Mouse (Mus musculus): ENCODE results near the gene Snrpe.

DNA sequence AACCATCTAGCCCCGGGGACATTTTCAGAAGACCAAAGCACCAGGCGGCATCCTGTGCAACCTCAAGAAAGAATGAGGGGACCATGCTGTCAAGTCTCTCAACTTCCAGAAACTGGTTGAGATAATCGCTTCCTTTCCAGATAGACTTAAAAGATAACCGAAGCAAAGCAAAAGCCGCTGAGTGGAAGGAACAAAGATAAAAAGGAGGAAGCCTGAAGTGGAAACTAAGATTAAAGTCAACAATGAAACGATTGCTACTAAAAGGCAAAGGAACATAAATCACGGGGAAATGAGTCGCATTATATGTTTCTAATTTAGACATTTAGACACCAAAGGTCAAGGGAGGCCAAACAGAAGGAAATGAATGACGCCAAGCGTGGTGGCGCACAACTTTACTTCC lies 38.8 kb downstream of the Snrpe start:
- TF ChIP-seq POLR2A (IDR thresholded peaks at IDR 0.05; ENCODE audit: insufficient read length, low read depth), result no peak
- no peak for TF ChIP-seq USF1 (IDR thresholded peaks at IDR 0.05; ENCODE audit: low read depth)
- TF ChIP-seq MAX (IDR thresholded peaks at IDR 0.05; ENCODE audit: low read depth), result no peak
- TF ChIP-seq MYOG (IDR thresholded peaks at IDR 0.05; ENCODE audit: control insufficient read depth in 1 of 3, insufficient read depth in 1 of 3, insufficient read length in 2 of 3, low read depth in 2 of 3), result no peak
- TF ChIP-seq REST (IDR thresholded peaks at IDR 0.05; ENCODE audit: insufficient read depth, insufficient read length), result no peak
- no peak for TF ChIP-seq TCF12 (IDR thresholded peaks at IDR 0.05; ENCODE audit: insufficient read depth, poor library complexity, severe bottlenecking)
- no peak for TF ChIP-seq MYOD1 (IDR thresholded peaks at IDR 0.05; ENCODE audit: control insufficient read depth in 1 of 3, insufficient read length in 2 of 3, low read depth in 2 of 3)
- TF ChIP-seq TCF3 (IDR thresholded peaks at IDR 0.05; ENCODE audit: insufficient read length, low read depth), result no peak
- TF ChIP-seq SRF (IDR thresholded peaks at IDR 0.05; ENCODE audit: control insufficient read depth, insufficient read length, low read depth), result no peak
- TF ChIP-seq CEBPB (IDR thresholded peaks at IDR 0.05; ENCODE audit: insufficient read depth, poor library complexity, severe bottlenecking), result no peak
- TF ChIP-seq E2F4 (IDR thresholded peaks at IDR 0.05; ENCODE audit: insufficient read depth), result no peak
- no peak for TF ChIP-seq POLR2AphosphoS2 (IDR thresholded peaks at IDR 0.05; ENCODE audit: insufficient read length, low read depth)

All from myocyte (in vitro differentiated cells).